Mouse (Mus musculus) mesoderm, embryonic 11.5 days (tissue): ENCODE data around the gene Col24a1.

Experiments used
- DNase-seq: peaks from one replicate; pipeline ENCODE4 v3.0.0-alpha.2; 2012; ENCODE audit warnings: low read depth, low spot score

The Col24a1 gene

DNA sequence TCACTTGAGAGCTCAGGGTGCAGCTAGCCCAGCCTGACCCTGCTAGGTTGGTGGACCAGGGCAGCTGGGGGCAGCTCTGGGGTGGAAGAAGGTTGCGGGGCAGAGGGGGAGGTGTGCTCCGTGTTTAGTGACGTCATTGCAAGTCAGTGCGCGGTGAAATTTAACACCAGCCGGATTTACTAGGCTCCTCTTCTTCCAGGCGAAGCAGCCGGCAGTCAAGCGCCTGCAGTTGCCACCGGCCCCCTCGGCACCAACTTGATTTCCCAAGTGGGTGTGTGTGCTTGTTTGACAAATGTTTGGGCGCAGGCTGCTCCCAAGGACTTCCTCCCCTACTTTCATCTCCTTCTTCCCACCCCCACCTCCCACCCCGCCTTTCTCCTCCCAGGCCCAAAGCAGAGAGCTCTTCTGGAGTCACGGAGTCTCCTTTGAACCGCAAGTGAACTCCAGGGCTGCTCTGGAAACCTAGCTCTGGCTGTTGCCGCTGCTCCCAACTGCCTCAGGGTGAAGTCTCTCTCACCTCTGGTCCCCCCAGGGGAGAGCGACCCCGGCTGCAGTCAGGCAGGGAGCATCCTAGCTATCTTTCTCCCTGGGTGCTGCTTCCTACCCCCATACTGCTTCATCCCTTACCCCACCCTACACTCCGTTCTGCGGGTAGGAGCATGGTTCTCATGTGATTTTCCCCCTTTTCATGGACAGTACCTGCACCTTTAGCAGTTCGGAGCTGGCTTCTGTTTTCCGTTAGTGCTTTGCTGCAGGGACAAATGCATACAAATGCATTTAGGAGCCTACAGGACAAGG is at the start of gene Col24a1:
Col24a1 (plus strand) TSS at position 136 of the 798 bp plus-strand sequence.
- DNase-seq, result peak; percentile 78

DNA sequence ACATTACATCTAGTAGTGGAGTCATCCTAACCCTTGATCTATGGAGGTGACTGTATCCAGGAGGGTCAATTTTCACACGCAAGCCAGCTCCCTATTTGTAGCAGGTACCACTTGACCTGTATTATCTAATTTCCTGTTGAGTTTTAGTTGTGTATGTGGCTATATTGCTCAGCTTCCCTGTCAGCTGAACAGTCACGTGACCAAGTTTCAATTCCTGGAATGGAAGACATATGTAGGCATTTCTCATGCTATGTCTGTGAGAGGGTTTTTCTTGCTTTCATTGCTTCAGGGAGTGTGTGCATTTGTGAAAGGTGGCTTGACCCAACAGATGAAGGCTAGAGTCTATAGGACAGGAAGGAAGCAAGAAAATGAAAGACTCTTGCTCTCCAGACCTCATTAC is 44.2 kb upstream of the Col24a1 start:
- DNase-seq, result no peak

DNA sequence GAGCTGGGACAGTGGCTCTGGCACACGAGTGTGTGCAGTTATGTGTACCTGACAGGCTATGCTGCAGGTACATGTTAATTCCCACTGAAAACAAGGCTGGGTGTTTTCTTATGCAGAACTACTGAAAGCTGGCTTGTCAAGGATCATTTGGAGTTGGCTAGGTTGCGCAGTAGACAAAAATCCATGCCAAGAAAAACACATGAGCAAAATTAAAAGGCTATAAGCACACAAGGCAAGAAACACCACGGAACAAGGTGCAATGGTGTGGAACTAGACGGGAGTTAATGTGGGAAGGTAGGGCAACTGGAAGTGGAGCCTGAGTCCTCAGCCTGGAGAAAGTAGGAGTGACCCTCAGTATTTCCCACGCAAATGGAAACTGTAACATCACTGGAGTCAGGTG is 39.2 kb upstream of the Col24a1 start:
- DNase-seq, result no peak

DNA sequence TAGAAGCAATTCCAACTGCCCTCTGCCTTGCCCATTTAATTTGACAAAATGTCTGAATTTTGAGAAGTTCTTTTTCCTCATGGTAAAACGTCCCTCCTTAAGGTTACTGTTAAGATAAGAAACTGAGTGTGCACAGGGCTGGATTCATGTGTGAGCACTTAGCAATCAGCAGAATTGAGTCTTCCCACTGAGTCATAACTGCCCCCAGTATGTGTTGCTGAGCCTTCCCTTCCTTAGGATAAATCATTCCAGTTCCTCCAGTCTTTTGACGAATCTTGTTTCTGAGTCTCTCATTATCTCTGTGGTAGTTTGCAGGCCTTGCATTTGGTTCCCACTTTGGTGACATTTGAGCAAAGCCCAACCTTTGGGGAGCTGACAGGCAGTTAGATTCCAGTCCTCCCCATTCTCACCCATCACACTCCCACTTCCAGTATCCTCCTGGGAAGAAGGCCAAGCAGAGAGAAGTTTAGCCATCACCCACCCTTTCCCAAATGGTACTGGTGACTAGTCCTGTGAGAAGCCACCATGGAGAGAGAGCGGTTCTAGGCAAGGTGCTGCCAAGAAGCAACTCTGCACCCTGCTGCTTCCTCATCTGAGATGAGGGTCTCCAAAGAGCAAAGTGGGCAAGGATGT is 37.4 kb upstream of the Col24a1 start:
- no peak for DNase-seq

DNA sequence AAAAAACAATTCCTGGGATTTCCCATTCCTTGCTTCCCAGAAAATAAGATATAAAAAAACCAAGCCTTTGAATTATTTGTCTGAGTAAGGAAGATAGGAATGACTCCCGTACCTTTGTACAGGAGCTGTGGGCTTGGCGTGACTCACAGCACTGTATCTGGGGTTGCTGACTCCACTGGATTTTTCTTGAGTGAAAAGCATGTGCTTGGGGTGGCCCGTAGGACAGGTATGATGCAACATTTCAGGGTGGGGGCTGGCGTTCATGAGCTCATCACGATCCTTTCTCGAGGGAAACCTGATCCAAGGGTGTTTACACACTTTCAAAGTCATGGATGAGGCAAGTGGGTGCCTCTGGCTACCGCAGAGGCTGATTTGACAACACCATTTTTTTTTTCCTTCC is 35.6 kb upstream of the Col24a1 start:
- no peak for DNase-seq

- no peak for DNase-seq
Observed at GRCm38 (mm10) chr3:145259678-145260077, 32.6 kb upstream of the Col24a1 start.

DNA sequence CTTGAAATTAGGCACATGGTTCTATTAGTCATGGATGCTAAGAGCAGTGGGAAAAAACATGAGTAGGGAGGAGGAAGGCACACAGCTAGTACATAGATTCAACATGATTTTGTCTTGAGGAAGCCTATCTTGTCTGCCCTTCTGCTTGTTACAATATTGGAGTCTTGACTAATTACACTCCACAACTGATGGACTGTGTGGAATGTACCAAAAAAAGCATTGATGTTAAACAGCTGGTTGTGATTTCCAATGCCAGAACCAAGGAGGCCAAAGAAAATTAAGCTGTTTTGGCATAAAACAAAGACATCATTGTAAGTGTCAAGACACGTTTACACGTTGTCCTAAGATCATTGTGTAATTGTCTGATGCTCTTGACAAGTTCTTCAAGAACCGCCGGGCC is 29.1 kb upstream of the Col24a1 start:
- DNase-seq, result no peak

DNA sequence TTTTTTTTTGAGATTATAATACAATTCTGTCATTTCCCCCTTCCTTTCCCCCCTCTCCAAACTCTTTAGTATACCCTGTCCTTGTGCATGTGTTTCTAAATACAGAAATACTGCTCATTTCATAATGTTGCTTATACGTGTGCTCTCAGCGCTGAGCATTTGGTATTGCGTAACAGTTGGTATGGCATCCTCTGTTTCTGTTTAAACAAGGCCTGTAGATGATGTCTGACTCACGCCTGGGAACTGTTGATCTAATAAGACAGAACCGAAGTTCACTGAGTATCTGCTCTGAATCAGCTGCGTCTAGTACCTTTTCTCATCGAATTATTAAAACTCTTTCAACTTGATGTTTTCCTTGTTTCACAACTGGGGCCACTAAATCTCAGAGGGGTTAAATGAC is 24.2 kb upstream of the Col24a1 start:
- no peak for DNase-seq

DNA sequence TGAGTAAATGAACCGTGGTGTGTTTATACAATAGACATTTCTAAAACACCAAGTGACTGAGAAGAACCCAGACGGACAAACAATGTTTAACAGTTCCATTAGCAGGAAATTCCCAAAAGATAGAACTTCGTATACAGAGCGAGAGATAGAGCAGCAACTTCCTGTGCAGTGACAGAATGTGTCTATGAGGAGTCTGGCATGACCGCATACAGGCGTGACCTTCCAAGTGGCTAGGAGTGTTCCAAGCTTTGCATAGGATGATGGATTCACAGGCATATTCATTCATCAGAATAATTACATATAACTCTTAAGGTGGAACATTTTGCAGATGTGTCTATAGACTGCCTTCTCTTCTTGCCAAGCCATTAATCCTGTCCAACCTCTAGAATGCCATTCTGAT is 18.1 kb upstream of the Col24a1 start:
- no peak for DNase-seq

DNA sequence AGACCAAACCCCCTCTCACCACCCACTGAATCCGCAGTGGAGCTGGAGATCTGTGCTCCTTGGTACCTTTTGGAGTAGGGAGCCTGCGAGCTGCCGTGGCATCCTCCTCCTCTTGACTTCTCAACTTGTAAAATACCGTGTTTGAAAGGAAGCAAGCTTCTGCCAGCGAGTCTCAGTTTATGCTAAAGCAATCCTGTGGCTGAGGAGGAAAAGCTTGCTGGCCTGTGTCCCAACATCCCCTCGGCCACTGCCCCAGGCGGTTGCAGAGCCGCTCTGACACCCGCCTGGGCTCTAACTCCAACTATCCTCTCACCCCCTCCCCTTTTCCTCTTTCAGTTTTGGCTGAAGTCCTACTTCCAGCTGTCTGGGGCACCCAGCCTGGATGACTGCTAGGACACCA is 935 bp downstream of the Col24a1 start:
- DNase-seq, result peak; percentile 25

DNA sequence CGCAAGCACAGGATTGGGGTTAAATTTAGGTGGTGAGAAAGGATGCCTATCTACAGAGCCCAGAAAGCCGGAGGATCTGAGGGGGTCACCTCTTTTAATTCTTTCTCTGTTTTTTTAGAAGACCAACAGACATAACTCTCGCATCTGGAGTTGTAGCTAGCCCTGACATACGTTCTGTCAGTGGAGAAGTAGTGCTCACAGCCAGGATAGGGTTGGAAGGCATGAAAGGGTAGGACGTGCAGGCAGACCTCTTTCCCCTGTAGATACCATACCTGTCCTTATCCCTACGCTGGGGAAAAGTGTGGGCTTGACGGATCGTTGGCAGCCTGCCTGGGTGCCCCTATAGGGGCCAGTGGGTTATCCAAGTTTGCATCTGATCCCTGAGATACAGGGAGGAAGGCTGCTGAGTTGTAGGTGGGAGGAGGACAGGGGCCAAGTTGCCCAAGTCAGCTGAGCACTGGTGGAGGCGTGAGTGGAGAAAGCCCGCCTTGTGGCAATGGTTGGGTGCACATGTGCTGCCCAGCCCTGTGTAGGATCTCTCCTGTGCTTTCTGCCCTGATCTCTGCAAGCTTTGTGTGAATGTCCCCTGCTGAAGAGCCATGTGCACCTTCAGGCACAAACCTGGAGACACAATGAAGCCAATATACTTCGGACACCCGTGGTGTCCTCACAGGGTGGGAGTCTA is 1.5 kb downstream of the Col24a1 start:
- no peak for DNase-seq

DNA sequence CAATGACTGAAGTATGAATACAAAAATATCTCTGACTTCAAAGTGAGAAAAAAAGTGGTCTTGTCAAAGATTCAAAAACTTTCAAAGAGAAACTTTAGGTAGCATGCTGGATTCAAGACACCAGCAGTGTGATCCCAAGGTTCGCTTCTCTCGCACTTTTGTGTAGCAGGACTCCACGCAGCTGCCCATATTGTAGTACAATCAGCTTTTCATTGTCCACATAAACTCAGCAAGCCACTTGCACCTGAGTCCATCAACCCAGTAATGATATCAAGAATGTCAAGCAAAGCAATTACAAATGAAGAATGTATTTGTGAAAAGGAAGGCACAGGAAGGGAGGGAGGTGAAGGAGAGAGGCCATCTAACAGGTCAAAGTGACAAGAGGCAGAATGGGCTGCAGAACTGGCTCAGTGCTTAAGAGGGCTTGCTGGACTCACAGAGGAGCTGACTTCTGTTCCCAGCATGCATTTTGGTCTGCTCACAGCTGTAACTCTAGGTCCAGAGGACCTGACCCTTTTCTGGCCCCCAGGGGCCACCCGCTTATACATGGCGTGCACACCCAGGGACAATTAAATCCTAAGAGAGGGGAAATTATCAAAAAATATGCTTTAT is 7.8 kb downstream of the Col24a1 start:
- DNase-seq, result peak; percentile 11

DNA sequence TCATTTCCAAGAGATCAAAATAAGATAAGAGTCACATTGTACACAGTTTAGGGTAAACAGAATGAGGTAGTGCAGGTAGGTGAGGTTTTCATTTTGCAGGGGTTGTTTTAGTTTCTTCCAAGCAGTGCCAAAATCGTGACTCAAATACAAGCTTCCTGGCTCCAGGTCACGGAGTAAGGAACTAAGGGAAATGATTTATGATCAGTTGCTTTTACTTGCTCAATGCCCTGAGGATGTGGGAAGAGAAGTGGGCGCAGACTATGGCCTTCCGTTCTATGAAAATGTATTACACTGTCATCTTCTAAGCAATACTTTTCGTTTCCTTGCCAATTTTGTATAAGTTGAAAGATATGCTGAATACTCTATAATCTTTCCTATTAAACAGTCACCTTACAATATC is 13.0 kb downstream of the Col24a1 start:
- DNase-seq, result no peak

DNA sequence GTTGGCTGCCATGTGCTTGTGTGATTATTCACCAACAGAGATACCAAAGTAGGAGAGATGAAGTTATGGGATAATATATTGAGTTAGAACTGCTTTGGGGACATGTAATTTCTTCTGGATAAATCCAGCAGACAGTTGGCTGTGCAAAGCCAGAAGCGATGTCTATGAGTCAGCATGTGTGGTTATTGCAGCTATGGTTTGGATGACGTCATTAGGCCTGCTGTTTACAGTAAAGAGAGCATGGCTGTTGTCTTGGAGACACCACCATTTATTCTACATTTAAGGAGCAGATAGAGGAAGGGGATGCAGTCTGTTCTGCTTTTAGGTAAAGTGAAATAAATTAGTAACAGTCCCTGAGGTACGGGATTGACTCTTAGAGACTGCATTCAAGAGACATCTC is 14.9 kb downstream of the Col24a1 start:
- no peak for DNase-seq

- DNase-seq, result no peak
Observed at GRCm38 (mm10) chr3:145320587-145321274, 28.5 kb downstream of the Col24a1 start.

GRCm38 (mm10) chr3:145325402-145325801 is 33.1 kb downstream of the Col24a1 start:
- no peak for DNase-seq

DNA sequence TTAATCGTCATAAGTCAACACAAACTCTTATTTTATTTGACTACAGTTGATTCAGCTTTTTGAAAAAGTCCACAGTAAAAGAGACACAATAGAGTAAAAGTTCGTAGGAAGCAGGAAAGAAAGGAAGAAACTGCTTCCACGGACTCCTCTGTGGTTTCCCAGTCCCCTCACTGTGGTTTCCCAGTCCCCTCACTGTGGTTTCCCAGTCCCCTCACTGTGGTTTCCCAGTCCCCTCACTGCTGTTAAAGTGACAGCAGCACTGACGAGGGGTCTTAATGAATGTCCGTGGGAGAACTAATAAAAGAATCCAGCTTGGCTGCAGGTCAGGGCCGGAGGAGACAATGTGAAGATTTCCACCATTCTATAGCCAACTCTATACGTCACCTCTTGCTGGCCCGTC is 39.4 kb downstream of the Col24a1 start:
- DNase-seq, result no peak

DNA sequence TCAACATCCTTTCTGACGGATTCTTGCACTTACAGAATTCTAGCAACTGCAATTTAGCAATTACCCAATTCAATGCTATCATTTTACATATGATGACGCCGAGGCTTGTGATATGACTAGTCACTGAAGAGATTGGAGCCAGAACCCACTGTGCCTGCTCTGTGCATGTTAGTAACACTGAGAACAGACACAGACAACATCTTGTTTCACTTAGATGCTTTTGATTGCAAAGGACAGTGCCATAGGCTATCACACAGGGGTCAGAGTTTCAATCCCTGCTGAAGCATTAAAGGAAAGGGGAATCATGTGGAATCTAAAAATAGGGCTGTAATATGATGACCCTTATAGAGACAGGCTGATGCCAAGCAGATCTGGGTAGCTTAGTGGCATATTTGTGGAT is 41.8 kb downstream of the Col24a1 start:
- no peak for DNase-seq

- no peak for DNase-seq
Observed at GRCm38 (mm10) chr3:145337161-145337560, 44.9 kb downstream of the Col24a1 start.

DNA sequence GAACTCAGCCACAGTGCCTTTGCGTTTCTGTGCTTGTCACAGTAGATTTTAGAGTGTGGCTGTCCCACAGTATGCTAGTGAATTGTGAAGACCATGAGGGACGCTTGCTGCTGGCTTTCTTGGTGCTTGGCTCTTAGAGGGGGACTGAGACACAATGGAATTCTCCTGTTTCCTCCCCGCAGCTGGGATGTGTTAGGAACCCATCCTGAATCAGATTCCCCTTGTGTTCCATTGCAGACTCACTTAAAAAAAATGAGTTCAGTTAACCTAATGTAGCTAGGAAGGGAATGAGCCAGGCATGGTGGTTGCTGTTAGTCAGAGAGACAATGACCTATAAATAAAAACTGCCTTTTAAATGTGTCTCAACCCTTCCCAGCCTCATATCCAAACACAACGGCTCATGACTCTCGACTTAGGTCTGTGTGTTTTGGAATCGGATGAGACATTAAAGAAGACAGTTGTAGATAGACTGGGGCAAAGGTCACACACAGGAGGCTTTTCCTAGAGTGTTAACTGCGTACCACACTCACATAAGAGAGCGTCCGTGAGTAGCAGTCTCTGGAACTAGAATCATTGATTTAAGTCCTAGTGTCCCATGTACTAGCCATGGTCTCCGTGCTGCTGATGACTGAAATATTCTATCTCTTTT is 47.7 kb downstream of the Col24a1 start:
- no peak for DNase-seq

DNA sequence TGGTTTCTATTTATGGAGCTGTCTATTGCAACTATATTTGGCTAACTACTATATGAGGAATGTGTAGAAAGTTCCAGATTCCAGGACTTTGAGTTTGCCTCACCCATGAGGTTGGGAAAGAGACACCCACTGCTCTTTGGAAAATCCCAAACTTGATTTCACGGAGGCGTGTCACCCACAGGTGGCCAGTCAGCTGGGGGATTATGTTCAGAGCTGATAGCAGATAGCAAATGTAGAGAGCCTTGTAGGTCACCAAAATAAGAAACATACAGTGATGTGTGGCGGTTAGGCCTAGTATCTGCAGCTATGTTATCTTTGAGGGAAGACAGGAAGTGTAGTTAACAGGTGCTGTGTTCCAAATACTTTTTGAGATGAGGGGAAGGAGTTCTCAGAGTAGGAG is 56.4 kb downstream of the Col24a1 start:
- no peak for DNase-seq
